Mouse (Mus musculus) gastrocnemius, postnatal 10 days (tissue): ENCODE measurements around the gene Gm4952. TPM values are rescaled to one million over a fixed set of nuclear protein-coding genes. Genes with fewer than 3 reads are reported as not detected.
"Not testable (repeated sequence)": the region's sequence is repeated elsewhere in the genome, so short reads cannot be mapped to it uniquely, and the experiment has no call there.

Experiments used
- DNase-seq: peaks from one replicate; pipeline ENCODE4 v3.0.0; 2021; ENCODE audit warnings: mixed read lengths
- total RNA-seq, 2 experiments: library from RNA; stranded (reverse); gene quantifications; 2 replicates each; pipeline ENCODE4 v1.2.3; 2021

The Gm4952 gene
- total RNA-seq, 2 experiments from 2014 or later: not detected

DNA sequence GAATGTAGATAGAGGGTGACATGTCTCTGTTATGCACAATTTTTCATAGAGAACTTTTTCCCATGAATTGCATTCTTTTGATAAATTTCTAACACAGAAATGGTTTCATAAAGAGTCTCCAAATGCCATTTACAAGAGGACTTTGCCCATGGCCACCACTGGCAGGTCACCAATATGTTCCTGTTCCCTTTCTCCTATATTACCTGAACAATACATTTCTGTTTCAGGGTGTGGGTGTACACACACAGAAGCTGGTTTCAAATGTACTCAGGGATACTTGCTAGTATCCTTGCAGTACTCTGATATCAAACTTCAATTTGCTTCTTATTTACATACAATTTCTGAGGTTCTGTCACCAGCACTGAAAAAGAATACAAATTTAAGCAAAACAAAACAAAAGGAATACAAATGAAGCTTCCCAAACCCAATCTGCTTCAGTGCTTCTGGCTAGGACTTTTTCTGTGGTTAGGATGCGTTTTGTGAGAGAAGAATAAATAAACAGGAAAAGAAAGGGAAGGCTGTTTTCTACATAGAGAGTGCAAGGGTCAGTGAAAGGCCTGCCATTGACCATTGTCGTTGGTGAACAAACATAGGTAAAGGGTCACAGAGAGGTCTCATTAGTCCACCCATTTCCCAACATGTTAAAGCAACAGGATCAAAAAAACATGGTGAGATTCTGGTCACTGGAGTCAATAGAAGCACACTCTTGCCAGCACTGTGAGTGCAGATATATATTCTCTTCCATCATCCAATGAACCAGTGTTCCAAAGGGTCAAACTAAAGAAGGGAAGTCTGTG is 1.1 kb downstream of the Gm4952 start:
- DNase-seq: no peak

DNA sequence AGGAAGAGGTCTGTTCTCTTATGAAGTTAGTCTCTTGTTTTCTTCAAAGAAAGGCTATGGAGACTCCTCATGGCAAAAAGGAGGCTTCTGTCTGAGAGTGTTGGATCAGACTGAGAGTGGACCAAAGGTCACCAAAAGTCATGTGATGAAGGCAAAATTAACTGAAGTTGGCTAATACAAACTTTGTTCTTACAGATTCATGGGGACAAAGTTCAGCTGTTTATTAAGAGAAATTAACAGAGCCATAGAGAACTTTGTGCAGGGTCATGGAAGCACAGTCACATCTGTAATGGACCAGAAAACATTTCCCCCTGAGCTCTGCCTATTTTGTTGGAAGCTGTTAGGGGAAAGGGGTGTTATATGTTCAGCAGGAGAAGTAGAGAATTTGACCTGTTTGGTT is 8.6 kb downstream of the Gm4952 start:
- no peak for DNase-seq

DNA sequence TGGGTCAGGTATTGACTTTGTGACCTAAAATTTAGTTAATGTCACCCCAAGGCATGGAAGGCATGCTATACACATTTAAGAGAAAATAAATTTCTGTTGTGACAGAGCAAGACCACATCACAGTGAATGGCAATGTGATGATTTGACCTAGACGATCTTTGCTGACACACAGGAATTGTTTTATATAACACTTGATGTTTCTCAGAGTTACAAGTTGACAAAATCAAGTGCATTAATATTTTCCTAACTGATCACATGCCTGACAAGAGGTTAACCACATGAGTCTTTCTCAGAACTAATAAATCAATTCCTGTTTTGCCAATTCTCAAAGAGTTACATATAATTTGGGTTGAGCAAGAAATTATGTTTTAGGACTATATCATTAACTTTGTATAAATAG is 13.9 kb downstream of the Gm4952 start:
- DNase-seq: no peak

DNA sequence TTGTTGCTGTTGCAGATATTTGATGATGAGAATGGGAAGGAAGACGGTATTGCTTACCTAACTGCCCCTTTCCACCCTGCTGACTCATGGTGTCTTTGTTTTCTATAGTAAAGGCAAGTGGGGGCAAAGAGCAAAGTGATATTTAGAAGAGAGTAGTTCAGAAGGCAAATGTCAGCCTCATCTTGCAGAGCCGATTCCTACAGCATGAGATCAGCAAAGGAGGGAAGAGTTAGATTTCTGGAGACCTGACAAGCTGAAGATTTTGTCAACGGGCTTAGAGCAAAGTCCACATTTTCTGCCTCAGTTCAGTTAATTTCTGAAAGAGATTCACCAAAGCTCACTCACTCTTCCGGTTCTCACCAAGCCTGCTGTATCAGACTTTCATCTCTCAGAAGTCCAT is 33.4 kb downstream of the Gm4952 start, which contains the start of gene Glyat:
Glyat (plus strand) TSS at position 133 of the 400 bp plus-strand sequence.
- no peak for DNase-seq

DNA sequence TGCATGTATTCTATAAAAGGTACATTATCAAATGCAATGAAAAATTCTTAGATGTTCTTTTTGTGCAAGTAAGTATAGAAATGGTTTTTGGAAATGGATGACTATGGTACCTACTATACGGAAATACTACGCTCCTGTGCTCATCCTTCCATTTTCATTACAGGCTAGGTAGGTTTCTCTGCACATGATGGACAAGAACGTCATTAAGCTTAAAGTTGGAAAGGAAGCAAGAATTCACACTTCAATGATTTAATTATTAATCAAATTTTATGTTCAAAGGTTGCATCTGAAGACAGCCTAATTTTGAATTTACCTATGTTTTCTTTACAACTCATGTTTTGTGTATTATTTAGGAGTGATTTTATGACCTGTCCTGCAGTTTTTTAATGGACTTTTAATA is 34.5 kb downstream of the Gm4952 start:
- DNase-seq: no peak

DNA sequence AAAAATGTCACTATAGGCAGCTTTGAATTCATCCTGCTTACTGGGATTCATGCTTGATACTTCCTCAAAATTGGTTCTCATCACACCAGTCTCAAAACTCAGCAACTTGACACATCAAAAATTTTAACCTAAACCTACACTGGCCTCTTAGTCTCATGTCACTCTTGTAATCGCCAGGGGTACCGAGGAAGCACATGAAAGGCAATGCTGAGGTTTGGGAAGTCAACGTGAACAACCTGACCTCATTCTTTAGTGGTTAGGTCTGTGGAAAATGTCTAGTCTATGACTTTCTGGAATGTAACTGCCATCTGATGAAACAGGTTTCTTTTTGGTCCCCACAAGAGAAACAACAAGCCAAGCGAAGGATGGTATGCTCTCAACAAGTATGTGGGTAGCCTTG is 35.2 kb downstream of the Gm4952 start:
- no peak for DNase-seq

DNA sequence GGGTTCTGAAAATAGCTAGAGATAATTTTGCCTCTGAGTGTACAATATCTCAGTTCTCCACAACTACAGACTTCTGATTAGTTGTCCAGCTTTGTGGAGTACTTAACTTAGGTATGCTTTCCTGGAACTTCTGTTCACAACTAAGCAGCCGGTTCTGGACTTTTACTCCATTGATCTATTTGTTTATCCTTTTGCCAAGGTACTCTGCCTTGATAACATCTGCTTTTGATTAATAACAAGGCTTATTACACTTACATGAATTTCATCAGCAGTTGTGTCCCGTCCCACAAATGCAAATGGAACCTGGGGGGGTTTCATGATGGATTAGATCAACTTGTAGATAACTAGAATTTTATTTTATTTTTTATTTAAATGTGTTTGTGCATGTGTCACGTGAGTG is 37.1 kb downstream of the Gm4952 start:
- no peak for DNase-seq

DNA sequence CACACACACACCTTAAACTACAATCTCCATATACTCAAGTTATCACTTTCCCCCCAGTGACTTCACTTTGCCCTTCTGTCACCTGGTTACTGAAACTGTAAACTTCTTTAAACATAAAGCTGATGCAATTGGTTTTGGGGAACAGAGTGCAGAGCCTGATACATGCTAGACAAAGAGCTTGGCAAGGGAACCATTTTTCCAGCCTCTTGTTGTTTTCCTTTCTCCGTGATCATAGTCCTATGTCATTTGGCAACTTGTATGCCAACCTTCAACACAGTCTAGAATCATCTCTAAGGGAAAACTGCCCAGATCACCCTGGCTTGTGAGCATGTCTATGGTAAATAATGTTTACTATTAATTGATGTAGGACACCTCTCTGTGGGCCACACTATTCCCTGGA is 38.3 kb downstream of the Gm4952 start:
- no peak for DNase-seq

DNA sequence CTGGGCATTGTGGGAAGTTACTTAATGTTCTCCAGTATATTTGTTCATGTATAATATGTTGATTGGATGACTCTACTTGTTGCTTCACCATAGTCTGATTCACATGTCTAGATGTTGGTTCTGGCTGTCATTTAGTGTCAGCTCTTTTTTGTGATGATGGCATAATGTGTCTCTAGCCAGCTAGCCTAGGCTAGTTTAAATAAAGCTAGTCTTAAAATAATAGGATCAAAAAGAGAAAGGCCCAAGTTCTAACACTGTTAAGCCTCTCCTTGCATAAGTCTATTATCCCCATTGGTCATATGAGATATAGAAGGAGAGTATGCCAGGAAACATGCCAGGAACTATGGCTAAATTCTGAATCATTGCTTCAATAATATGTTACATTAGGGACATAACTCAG is 49.7 kb downstream of the Gm4952 start:
- no peak for DNase-seq

DNA sequence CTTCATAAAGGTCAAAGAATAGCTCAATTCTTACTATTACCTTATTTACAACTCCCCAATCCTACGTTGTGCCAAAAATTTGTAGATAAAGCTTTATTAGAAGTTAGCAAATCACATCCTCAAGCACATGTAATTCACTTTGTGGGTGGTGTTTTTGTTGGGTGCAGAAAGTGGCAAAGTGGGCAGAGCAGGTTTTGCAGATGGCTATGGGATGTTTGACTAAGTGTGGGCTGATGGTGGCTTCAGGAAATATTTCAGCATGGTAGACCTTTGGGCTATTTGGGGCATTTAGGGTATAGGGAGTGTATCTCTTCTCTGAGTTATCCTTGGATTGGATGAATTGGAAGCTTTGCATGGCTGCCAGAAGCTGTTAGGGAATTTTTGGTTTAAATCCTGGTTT is 66.4 kb downstream of the Gm4952 start:
- DNase-seq: no peak

DNA sequence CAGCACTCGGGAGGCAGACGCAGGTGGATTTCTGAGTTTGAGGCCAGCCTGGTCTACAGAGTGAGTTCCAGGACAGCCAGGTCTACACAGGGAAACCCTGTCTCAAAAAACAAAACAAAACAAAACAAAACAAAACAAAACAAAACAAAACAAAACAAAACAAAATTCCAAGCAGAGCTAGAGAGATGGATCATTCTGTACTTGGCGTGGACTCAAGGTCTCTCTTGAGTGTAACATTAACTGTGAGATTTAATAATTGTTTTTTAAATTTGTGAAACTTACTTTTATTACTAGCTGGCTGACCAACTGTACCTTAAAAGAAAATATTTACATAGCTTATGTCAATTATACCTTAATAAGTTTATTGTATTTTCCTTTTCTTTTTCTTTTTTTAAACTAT is 68.8 kb downstream of the Gm4952 start:
- not testable (repeated sequence) for DNase-seq

DNA sequence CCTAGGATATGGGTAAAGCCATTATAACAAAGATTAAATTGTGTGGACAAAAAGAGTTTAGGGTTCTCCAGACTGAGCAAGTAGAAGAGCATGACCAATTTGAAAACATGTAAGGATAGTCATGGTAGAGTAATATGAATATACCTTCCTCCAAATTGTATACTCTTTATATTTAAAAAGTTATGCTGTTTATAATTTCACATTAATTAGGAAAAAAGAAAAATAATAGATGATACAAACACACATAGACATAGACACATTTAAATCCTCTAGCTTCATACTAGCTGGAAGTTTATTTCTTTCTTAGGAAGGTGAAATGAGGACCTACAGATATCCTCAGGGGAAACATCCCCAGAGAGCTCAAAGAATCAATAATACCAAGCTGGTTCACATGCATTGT is 70.4 kb downstream of the Gm4952 start, which contains the start of gene Olfr1442:
Olfr1442 (plus strand) TSS at position 301 of the 400 bp plus-strand sequence.
- DNase-seq: no peak

DNA sequence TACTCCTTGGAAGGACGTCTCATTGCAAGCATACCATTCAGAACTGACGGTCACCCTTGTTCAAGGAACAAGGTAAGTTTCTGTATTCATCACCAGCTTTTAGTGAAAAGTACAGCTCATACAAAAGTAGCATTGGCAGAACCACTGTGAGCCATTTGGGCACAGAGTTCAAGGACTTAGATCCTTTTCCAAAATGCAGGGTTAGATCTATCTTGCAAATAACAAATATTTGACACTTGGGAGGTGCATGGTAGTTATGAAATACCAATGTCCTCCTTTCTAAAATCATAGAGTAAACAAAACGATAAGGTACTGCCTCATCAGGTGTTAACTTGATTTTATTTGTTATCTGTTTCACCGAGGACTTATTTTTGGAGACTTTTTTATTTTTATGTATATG is 71.3 kb downstream of the Gm4952 start:
- DNase-seq: no peak

DNA sequence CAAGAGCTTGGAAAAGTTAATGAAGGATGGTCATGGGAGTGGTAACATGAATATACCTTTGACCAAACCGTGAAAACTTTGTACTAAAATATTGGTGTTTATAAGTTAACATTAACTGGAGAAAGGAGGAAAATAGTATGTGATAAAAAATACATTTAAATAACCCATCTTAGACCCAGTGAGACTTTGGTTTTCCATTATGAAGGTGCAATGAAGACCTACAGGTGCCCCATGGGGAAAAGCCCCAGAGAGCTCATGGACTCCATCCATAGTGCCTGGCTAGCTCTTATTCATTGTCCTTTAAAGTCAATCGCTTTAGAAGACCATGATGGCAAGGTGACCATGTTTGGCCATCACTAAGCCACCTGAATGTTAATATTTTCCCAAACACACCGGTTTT is 78.0 kb downstream of the Gm4952 start, which contains the start of gene Olfr1443:
Olfr1443 (plus strand) TSS at position 301 of the 400 bp plus-strand sequence.
- no peak for DNase-seq

Other genes with a start within 250 kb of the Gm4952 start
- not detected for gene Olfr1440, start 212.7 kb upstream of the Gm4952 start, total RNA-seq
- gene Olfr1441, start 182.5 kb upstream of the Gm4952 start, total RNA-seq: not detected
- gene Pfpl, start 172.1 kb upstream of the Gm4952 start, total RNA-seq: not detected
- gene Mpeg1, start 139.2 kb upstream of the Gm4952 start, total RNA-seq: 1 to 10 TPM; 2.0 to 4.1 TPM
- gene Dtx4, start 98.5 kb upstream of the Gm4952 start, total RNA-seq: 10 to 100 TPM; 20.3 to 23.2 TPM
- 10 to 100 TPM in 1 of 2 experiments, 1 to 10 TPM in 1; 7.3 to 11.2 TPM for gene Fam111a, start 54.2 kb upstream of the Gm4952 start, total RNA-seq
- gene Glyat, start 33.3 kb downstream of the Gm4952 start, total RNA-seq: not detected
- not detected for gene Olfr1442, start 70.5 kb downstream of the Gm4952 start, total RNA-seq
- gene Olfr1443, start 78.1 kb downstream of the Gm4952 start, total RNA-seq: not detected
- not detected for gene Keg1, start 95.8 kb downstream of the Gm4952 start, total RNA-seq
- 1 to 10 TPM; 4.4 to 4.6 TPM for gene Cntf, start 165.7 kb downstream of the Gm4952 start, total RNA-seq
- 10 to 100 TPM; 68.7 to 69.4 TPM for gene Zfp91, start 196.2 kb downstream of the Gm4952 start, total RNA-seq
- gene Lpxn, start 196.2 kb downstream of the Gm4952 start, total RNA-seq: 1 to 10 TPM in 1 of 2 experiments, under 1 TPM in 1; 0.85 to 1.1 TPM
- not detected for gene Gm5244, start 246.7 kb downstream of the Gm4952 start, total RNA-seq